Mouse (Mus musculus) T-cell, adult 66 days (primary cell): ENCODE measurements around the gene Prkcq. TPM values are rescaled to one million over a fixed set of nuclear protein-coding genes. Genes with fewer than 3 reads are reported as not detected.

ENCODE experiments used
- total RNA-seq, 2 experiments: library from RNA; stranded (reverse); gene quantifications; 3 replicates in 1 of 2; 4 replicates in 1 of 2; pipeline ENCODE4 v1.2.4; 2023

Gene Prkcq
- 100 to 1,000 TPM; 359 to 398 TPM for total RNA-seq

GRCm38 (mm10) chr2:11171754-11172501 is at the start of gene Prkcq:
Prkcq (plus strand) TSS chr2:11172108.

